Mouse (Mus musculus) testis, adult 2 months (tissue): ENCODE measurements around the gene Ggnbp2.

ENCODE experiments used
- CTCF ChIP-seq: fragments of 200-500 bp; IDR thresholded peaks from 2 replicates; pipeline ENCODE4 v1.5.1; 2012; ENCODE audit warnings: low read depth, mild to moderate bottlenecking, inconsistent platforms, low read length, moderate library complexity; ENCODE audit not compliant: control insufficient read depth, insufficient read depth, insufficient replicate concordance
- POLR2A ChIP-seq: fragments of 200-500 bp; IDR thresholded peaks from 2 replicates; pipeline ENCODE4 v1.6.1; 2012; ENCODE audit warnings: low read depth, mild to moderate bottlenecking, inconsistent platforms, low read length, moderate library complexity; ENCODE audit not compliant: control insufficient read depth

DNA sequence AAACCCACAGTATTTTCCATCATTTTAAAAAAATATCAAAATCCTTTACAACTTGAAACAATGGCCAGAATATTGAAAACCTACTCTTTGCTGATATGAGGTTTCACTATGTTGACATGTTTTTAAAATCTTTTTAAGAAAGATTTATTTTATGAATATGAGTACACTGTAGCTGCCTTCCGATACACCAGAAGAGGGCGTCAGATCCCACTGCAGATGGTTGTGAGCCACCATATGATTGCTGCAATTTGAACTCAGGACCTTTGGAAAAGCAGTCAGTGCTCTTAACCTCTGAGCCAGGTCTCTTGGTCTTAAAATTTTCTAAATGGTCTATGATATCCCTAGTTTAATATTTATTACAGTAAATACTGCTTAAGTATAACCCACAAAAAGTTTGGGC, 31.3 kb downstream of the Ggnbp2 start:
- no peak for TF ChIP-seq CTCF
- TF ChIP-seq POLR2A = no peak
